ENCODE assay signal across 27 mouse cellular contexts in the genomic region with DNA sequence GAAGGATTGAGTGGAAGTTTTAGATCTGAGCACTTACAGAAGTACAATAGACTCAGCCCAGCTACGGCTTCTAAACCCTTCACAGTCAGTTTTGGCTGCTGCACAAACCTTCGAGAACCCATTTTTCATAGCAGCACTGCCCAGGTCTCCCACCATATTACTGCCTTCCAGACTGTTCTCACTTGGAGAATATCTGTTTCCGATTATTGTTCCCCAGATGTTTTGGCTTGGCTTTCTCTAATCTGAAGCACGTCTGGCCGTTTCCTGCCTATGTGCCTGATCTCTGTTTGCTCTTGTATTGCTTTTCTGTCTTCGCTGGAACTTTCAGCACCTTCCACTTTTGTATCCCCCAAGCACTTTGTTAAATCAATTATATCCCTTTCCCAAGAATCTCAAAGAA.
DNase-seq lines count a peak whose midpoint lies in the region; ATAC-seq and TF ChIP-seq lines count a peak whose summit lies in the region.
"Had no signal": no experiment of that assay in that cellular context is flagged by ENCODE, and none has a peak within 500 bp of the region (broad histone marks: within the 10 kb centered on the region; RNA-seq: fewer than 3 reads in every experiment).

No protein-coding gene starts in this region.

- H3K4me2 ChIP-seq in embryonic facial prominence, embryonic 11.5 days (ENCODE audit: low read depth, low read length), result no peak overlapping the region
- H3K4me2 ChIP-seq in heart, embryonic 11.5 days, result no peak overlapping the region
- H3K4me2 ChIP-seq in embryonic facial prominence, embryonic 13.5 days, result no peak overlapping the region
- H3K4me2 ChIP-seq in limb, embryonic 14.5 days (replicated peaks; ENCODE audit: low read depth, low read length, severe bottlenecking), result no peak overlapping the region
- H3K4me2 ChIP-seq: hindbrain, embryonic 12.5 days; liver, embryonic 15.5 days; lung, embryonic 15.5 days; midbrain, embryonic 11.5 days had no signal

- no peak overlapping the region for H3K9ac ChIP-seq in embryonic facial prominence, embryonic 11.5 days (replicated peaks; ENCODE audit: low read length)
- H3K9ac ChIP-seq in heart, embryonic 11.5 days (ENCODE audit: low read depth, low read length), result no peak overlapping the region
- no peak overlapping the region for H3K9ac ChIP-seq in embryonic facial prominence, embryonic 13.5 days
- H3K9ac ChIP-seq in limb, embryonic 14.5 days (ENCODE audit: low read depth, low read length, severe bottlenecking), result no peak overlapping the region
- H3K9ac ChIP-seq: hindbrain, embryonic 12.5 days; liver, embryonic 15.5 days; lung, embryonic 15.5 days had no signal

- no peaks in the 10 kb centered on the region for H3K27me3 ChIP-seq in embryonic facial prominence, embryonic 11.5 days (ENCODE audit: control insufficient read depth, insufficient read depth, low read length)
- H3K27me3 ChIP-seq in embryonic facial prominence, embryonic 10.5 days (replicated peaks; ENCODE audit: low read depth, poor library complexity, severe bottlenecking), result no peaks in the 10 kb centered on the region
- no peaks in the 10 kb centered on the region for H3K27me3 ChIP-seq in heart, embryonic 11.5 days (ENCODE audit: control insufficient read depth, insufficient read depth, low read length)
- no peaks in the 10 kb centered on the region for H3K27me3 ChIP-seq in embryonic facial prominence, embryonic 13.5 days
- H3K27me3 ChIP-seq in limb, embryonic 14.5 days (ENCODE audit: control insufficient read depth, insufficient read depth, low read length), result no peaks in the 10 kb centered on the region
- H3K27me3 ChIP-seq: hindbrain, embryonic 12.5 days; liver, embryonic 15.5 days; lung, embryonic 15.5 days; Patski had no signal

- H3K9me3 ChIP-seq in embryonic facial prominence, embryonic 11.5 days (replicated peaks; ENCODE audit: control insufficient read depth, low read length), result no peaks in the 10 kb centered on the region
- no peaks in the 10 kb centered on the region for H3K9me3 ChIP-seq in embryonic facial prominence, embryonic 10.5 days
- H3K9me3 ChIP-seq in heart, embryonic 11.5 days (replicated peaks; ENCODE audit: control insufficient read depth, low read length), result no peaks in the 10 kb centered on the region
- no peaks in the 10 kb centered on the region for H3K9me3 ChIP-seq in embryonic facial prominence, embryonic 13.5 days
- no peaks in the 10 kb centered on the region for H3K9me3 ChIP-seq in limb, embryonic 14.5 days (ENCODE audit: control insufficient read depth, low read length)
- H3K9me3 ChIP-seq: G1E; hindbrain, embryonic 12.5 days; liver, embryonic 15.5 days; lung, embryonic 15.5 days had no signal

- DNase-seq in embryonic facial prominence, embryonic 11.5 days (ENCODE audit: low spot score), result peak; percentile 74
- DNase-seq in embryonic facial prominence, embryonic 10.5 days (ENCODE audit: low spot score), result no peak
- peak; percentile 24 for DNase-seq in heart, postnatal 10 days
- peak; percentile 81 for DNase-seq in limb, embryonic 14.5 days (ENCODE audit: low spot score)
- DNase-seq in right cerebral cortex, postnatal 10 days (ENCODE audit: low spot score in 2 of 2), result no peak
- DNase-seq: adrenal gland, postnatal 10 days; cerebellum, adult 9-10 months; cerebellum, postnatal 36 days; gastrocnemius, postnatal 36 days; kidney, adult 9 months; kidney, postnatal 36 days; left cerebral cortex, postnatal 4 days; lung, postnatal 36 days; spleen, adult 18-20 months; thymus, postnatal 14 days had no signal

- no peak for ATAC-seq in embryonic facial prominence, embryonic 11.5 days (replicated peaks; ENCODE audit: insufficient number of reproducible peaks, low FRiP score, low TSS enrichment, low read depth)
- no peak for ATAC-seq in heart, embryonic 11.5 days (replicated peaks; ENCODE audit: insufficient number of reproducible peaks, low FRiP score, low TSS enrichment)
- no peak for ATAC-seq in embryonic facial prominence, embryonic 13.5 days (ENCODE audit: insufficient number of reproducible peaks, insufficient read depth, low FRiP score, low TSS enrichment, low read depth)
- ATAC-seq in limb, embryonic 14.5 days (ENCODE audit: low FRiP score, low read depth), result peak; percentile 57; the same call in 1 of the 2 replicates
- ATAC-seq: forebrain, embryonic 14.5 days; intestine, embryonic 16.5 days; midbrain, embryonic 16.5 days; Patski had no signal

- H3K4me3 ChIP-seq in embryonic facial prominence, embryonic 11.5 days (ENCODE audit: low read depth, low read length), result no peak overlapping the region
- H3K4me3 ChIP-seq in embryonic facial prominence, embryonic 10.5 days, result no peak overlapping the region
- no peak overlapping the region for H3K4me3 ChIP-seq in heart, embryonic 11.5 days (ENCODE audit: low read depth, low read length)
- no peak overlapping the region for H3K4me3 ChIP-seq in embryonic facial prominence, embryonic 13.5 days
- H3K4me3 ChIP-seq in limb, embryonic 14.5 days (replicated peaks; ENCODE audit: low read length), result no peak overlapping the region
- H3K4me3 ChIP-seq: hindbrain, embryonic 12.5 days; layer of hippocampus, adult 2 months; liver, embryonic 15.5 days; lung, embryonic 15.5 days had no signal

- no peak overlapping the region for H3K27ac ChIP-seq in embryonic facial prominence, embryonic 11.5 days (replicated peaks; ENCODE audit: low read depth, low read length)
- H3K27ac ChIP-seq in embryonic facial prominence, embryonic 10.5 days (replicated peaks), result no peak overlapping the region
- no peak overlapping the region for H3K27ac ChIP-seq in heart, embryonic 11.5 days (ENCODE audit: low read depth, low read length)
- peak overlapping the region; percentile 18; the same call in 1 of the 2 replicates for H3K27ac ChIP-seq in embryonic facial prominence, embryonic 13.5 days
- H3K27ac ChIP-seq in limb, embryonic 14.5 days (replicated peaks; ENCODE audit: low read depth, low read length), result no peak overlapping the region
- H3K27ac ChIP-seq: hindbrain, embryonic 12.5 days; layer of hippocampus, adult 2 months; liver, embryonic 15.5 days; lung, embryonic 15.5 days had no signal

- intact Hi-C loops in heart, postnatal 10 days (cut with DNase I), result no loop called here

- 47% methylated on average over 6 of the region's 6 CpGs for WGBS in embryonic facial prominence, embryonic 11.5 days
- WGBS in embryonic facial prominence, embryonic 10.5 days, result 57% methylated on average over 6 of the region's 6 CpGs
- 61% methylated on average over 6 of the region's 6 CpGs for WGBS in heart, embryonic 11.5 days (ENCODE audit: insufficient replicate concordance)
- 17% methylated on average over 6 of the region's 6 CpGs for WGBS in embryonic facial prominence, embryonic 13.5 days
- 21% methylated on average over 6 of the region's 6 CpGs for WGBS in limb, embryonic 14.5 days

- no peak for TF ChIP-seq POLR2A in limb, embryonic 14.5 days (IDR thresholded peaks at IDR 0.05; ENCODE audit: borderline replicate concordance, extremely low read depth, insufficient read depth, insufficient read length)

- H3K36me3 ChIP-seq in embryonic facial prominence, embryonic 11.5 days (replicated peaks; ENCODE audit: control insufficient read depth, insufficient read depth, low read depth, low read length), result no peaks in the 10 kb centered on the region
- no peaks in the 10 kb centered on the region for H3K36me3 ChIP-seq in embryonic facial prominence, embryonic 10.5 days (replicated peaks)
- H3K36me3 ChIP-seq in heart, embryonic 11.5 days (ENCODE audit: control insufficient read depth, insufficient read depth, low read length), result no peaks in the 10 kb centered on the region
- no peaks in the 10 kb centered on the region for H3K36me3 ChIP-seq in embryonic facial prominence, embryonic 13.5 days
- no peaks in the 10 kb centered on the region for H3K36me3 ChIP-seq in limb, embryonic 14.5 days (ENCODE audit: control insufficient read depth, insufficient read depth, low read length)
- H3K36me3 ChIP-seq: G1E; hindbrain, embryonic 12.5 days; liver, embryonic 15.5 days; lung, embryonic 15.5 days had no signal

- no peaks in the 10 kb centered on the region for H3K4me1 ChIP-seq in embryonic facial prominence, embryonic 11.5 days (ENCODE audit: control insufficient read depth, insufficient read depth, low read length)
- H3K4me1 ChIP-seq in embryonic facial prominence, embryonic 10.5 days, result peaks cover 25% of the 10 kb centered on the region
- peaks cover 12% of the 10 kb centered on the region; the same call in 1 of the 2 replicates for H3K4me1 ChIP-seq in heart, embryonic 11.5 days (ENCODE audit: control insufficient read depth, insufficient read depth, low read length)
- peaks cover 20% of the 10 kb centered on the region for H3K4me1 ChIP-seq in embryonic facial prominence, embryonic 13.5 days
- peaks cover 17% of the 10 kb centered on the region; the same call in 1 of the 2 replicates for H3K4me1 ChIP-seq in limb, embryonic 14.5 days (ENCODE audit: control insufficient read depth, insufficient read depth, low read length)
- H3K4me1 ChIP-seq: hindbrain, embryonic 12.5 days; liver, embryonic 15.5 days had no signal

Comparison
In these comparisons a context has a peak if more than half of its experiments do, and no peak if none do; other contexts are left out.
1. DNase-seq: peak in embryonic facial prominence, embryonic 11.5 days (single experiment), heart, postnatal 10 days (2 of 2) and limb, embryonic 14.5 days (single experiment); none in embryonic facial prominence, embryonic 10.5 days (single experiment) and right cerebral cortex, postnatal 10 days (0 of 2).